Mouse (Mus musculus): Measurements from ENCODE around the gene Slc25a11. TPM values are rescaled to one million over a fixed set of nuclear protein-coding genes. Genes with fewer than 3 reads are reported as not detected.

Gene Slc25a11
- total RNA-seq, 2 experiments from 2014 or later: 120 to 125 TPM

- intact Hi-C loops (cut with DNase I): no loop called here
Measured at GRCm38 (mm10) chr11:70598451-70598953, 48.8 kb downstream of the Slc25a11 start.

GRCm38 (mm10) chr11:70597301-70597700 is 50.0 kb downstream of the Slc25a11 start:
- intact Hi-C loops (cut with DNase I): no loop called here
- DNase-seq (ENCODE audit: low spot score in 2 of 2): no peak

More at GRCm38 (mm10) chr11:70598451-70598953, 48.8 kb downstream of the Slc25a11 start:
- no peak for DNase-seq (ENCODE audit: low spot score in 2 of 2)

DNA sequence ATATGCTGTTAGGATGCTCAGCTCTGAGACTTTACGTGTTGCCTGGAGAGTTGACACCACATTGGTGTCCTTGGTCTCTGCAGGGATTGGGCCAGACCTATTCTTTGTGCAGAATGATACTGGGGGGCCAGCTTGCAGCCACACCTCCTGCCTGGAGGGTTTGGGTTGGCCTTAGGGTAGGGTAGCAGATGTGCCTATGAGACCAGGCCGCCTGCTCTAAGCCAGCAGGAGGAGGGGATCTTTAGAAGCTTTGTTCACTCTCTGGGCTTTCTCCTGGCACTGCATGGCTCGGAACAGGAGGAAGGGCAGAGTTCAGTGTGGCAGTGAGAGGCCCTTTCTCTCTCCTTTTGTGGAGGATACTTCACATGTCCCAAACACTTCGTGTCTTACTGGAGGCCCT is 51.2 kb downstream of the Slc25a11 start:
- DNase-seq (ENCODE audit: low spot score in 2 of 2): no peak
- intact Hi-C loops (cut with DNase I): no loop called here

DNA sequence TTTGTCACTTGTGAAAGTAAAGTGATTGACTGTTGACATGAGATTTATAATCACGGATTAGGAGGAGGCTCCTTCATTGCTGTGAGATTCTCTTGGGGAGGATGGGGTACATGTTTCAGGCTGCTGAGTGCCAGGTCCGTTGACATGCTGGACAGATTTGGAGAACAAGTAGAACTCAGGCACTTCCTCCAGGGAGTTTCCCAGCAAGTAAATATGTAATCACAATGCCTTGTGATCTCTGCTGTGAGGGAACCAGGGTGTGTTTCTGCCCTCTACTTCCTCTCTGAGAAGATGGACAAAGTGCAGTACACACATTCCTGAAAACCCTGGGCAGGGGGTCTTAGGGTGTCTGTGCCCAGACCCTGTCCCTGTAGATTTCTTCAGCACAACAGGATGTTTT is 51.6 kb downstream of the Slc25a11 start:
- intact Hi-C loops (cut with DNase I): no loop called here
- no peak for DNase-seq (ENCODE audit: low spot score in 2 of 2)

- DNase-seq (ENCODE audit: low spot score in 2 of 2): no peak
- intact Hi-C loops (cut with DNase I): no loop called here
Measured at GRCm38 (mm10) chr11:70594253-70594989, 52.9 kb downstream of the Slc25a11 start.

Other genes with a start within 250 kb of the Slc25a11 start
- 10 to 100 TPM; 38.7 to 39.9 TPM for gene Pelp1, start 237.4 kb downstream of the Slc25a11 start, total RNA-seq (2021)
- gene Arrb2, start 214.8 kb downstream of the Slc25a11 start, total RNA-seq (2021): 10 to 100 TPM; 75.1 to 78.6 TPM
- 10 to 100 TPM; 14.4 to 15.9 TPM for gene Med11, start 195.6 kb downstream of the Slc25a11 start, total RNA-seq (2021)
- gene Zmynd15, start 188.0 kb downstream of the Slc25a11 start, total RNA-seq (2021): under 1 TPM; 0.46 to 0.55 TPM
- 1 to 10 TPM in 1 of 2 experiments, under 1 TPM in 1; 0.66 to 1.3 TPM for gene Cxcl16, start 187.5 kb downstream of the Slc25a11 start, total RNA-seq (2021)
- under 1 TPM in 1 of 2 experiments, not detected in 1; 0.87 TPM for gene Tm4sf5, start 142.2 kb downstream of the Slc25a11 start, total RNA-seq (2021)
- not detected for gene Vmo1, start 132.9 kb downstream of the Slc25a11 start, total RNA-seq (2021)
- not detected for gene Gltpd2, start 128.3 kb downstream of the Slc25a11 start, total RNA-seq (2021)
- 100 to 1,000 TPM; 181 to 196 TPM for gene Psmb6, start 122.1 kb downstream of the Slc25a11 start, total RNA-seq (2021)
- not detected for gene Gm40193, start 114.5 kb downstream of the Slc25a11 start, total RNA-seq (2021)
- gene Pld2, start 107.4 kb downstream of the Slc25a11 start, total RNA-seq (2021): 10 to 100 TPM; 14.8 to 17.4 TPM
- gene Mink1, start 84.6 kb downstream of the Slc25a11 start, total RNA-seq (2021): 100 to 1,000 TPM; 346 to 351 TPM
- 1 to 10 TPM in 1 of 2 experiments, under 1 TPM in 1; 0.51 to 1.2 TPM for gene 4930544D05Rik, start 31.6 kb downstream of the Slc25a11 start, total RNA-seq (2021)
- not detected for gene Chrne, start 28.3 kb downstream of the Slc25a11 start, total RNA-seq (2021)
- not detected for gene Gp1ba, start 8.4 kb downstream of the Slc25a11 start, total RNA-seq (2021)
- 10 to 100 TPM; 67.3 to 69.1 TPM for gene Rnf167, start 244 bp downstream of the Slc25a11 start, total RNA-seq (2021)
- gene Pfn1, start 7.2 kb upstream of the Slc25a11 start, total RNA-seq (2021): 100 to 1,000 TPM; 267 to 286 TPM
- 1 to 10 TPM; 8.3 to 8.6 TPM for gene Eno3, start 9.7 kb upstream of the Slc25a11 start, total RNA-seq (2021)
- gene Spag7, start 21.9 kb upstream of the Slc25a11 start, total RNA-seq (2021): 10 to 100 TPM; 53.5 to 53.8 TPM
- gene Camta2, start 40.6 kb upstream of the Slc25a11 start, total RNA-seq (2021): 100 to 1,000 TPM; 217 to 223 TPM
- 1 to 10 TPM; 1.4 to 1.6 TPM for gene Inca1, start 52.7 kb upstream of the Slc25a11 start, total RNA-seq (2021)
- 10 to 100 TPM; 43.9 to 46.0 TPM for gene Kif1c, start 53.1 kb upstream of the Slc25a11 start, total RNA-seq (2021)
- 10 to 100 TPM; 14.6 to 14.8 TPM for gene Zfp3, start 116.7 kb upstream of the Slc25a11 start, total RNA-seq (2021)
- gene Scimp, start 165.1 kb upstream of the Slc25a11 start, total RNA-seq (2021): not detected
- 100 to 1,000 TPM; 110 to 118 TPM for gene Rabep1, start 197.3 kb upstream of the Slc25a11 start, total RNA-seq (2021)

Measured in left cerebral cortex, postnatal 14 days (tissue).